Mouse (Mus musculus): ENCODE measurements at regions not wholly inside any gene's neighbourhood (a gene's known extent, or its start where the extent isn't known, plus 50 kb on each side); places are given as distances from the start of the nearest gene placed in this dataset.
"Not testable (repeated sequence)": the region's sequence is repeated elsewhere in the genome, so short reads cannot be mapped to it uniquely, and the experiment has no call there.

DNA sequence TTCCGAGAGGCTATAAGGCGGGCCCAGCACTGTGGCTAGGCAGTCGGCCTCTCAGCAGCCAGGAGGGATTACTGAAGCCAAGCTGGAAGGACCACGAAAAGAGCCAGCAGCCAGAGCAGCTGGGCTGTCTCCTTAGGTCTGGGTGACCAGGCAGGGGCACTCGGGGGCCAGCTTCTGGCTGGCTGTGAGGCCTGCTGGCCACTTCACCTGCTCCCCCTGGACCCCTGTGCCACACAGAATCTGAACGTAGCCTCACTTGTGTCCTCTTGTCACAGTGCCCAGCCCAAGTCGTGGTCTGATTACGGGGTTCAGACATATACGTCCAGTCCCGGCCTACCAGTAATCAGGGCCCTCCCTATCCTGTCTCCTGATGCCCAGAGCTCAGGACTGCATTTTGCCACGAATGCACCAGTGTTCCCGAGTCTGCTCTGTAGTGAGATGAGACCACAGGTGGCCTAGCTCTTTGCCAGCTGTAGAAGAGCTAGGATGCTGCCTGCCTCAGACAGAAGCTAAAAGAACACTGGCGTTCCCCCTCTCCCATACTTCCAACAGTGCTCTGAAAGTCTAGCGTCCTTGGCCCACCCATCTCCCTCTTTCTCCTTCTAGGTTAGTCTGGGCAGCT, 89.4 kb upstream of the Lemd2 start:
- no peak for ATAC-seq (replicated peaks; ENCODE audit: insufficient number of reproducible peaks, low FRiP score, low TSS enrichment, poor library complexity, severe bottlenecking)

DNA sequence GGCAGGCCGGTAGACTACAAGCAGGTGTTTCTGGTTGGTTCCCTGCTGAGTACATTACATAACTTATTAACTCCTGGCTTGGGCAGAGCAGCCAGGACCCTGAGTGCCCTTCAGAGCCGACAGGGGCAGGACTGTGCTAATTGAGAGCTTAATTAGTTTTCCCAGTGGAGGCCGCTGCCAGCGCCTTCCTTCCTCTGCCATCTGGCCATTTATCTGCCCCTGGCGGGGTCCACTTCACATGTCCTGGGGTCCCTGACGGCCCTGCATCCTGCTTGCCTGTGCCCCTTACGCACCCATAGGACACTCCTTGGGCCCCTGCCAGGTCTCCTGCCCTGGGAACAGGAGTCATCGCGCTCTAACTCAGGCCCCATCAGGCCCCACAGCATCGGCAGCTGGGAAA, 87.4 kb upstream of the Lemd2 start:
- no peak for ATAC-seq (replicated peaks; ENCODE audit: insufficient number of reproducible peaks, low FRiP score, low TSS enrichment, poor library complexity, severe bottlenecking)

DNA sequence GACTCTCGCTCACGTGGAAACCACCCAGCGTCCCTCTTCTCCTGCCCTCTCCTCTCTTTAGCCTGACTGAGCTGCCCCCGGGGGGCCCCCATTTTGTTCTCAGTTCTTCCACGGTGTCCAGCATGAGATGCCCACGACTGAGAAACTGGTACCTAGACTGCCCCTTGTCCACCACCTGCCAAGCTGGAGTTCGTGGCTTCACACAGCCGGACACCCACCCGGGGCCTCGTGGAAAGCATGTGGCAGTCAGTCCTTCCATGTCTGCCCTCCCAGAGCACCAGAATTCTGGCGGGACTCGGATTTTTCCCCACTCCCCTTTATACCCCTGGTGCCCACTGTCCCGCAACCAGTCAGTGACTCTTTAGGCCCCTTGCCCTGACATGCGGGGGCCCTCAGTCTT, 86.9 kb upstream of the Lemd2 start:
- no peak for ATAC-seq (replicated peaks; ENCODE audit: insufficient number of reproducible peaks, low FRiP score, low TSS enrichment, poor library complexity, severe bottlenecking)

DNA sequence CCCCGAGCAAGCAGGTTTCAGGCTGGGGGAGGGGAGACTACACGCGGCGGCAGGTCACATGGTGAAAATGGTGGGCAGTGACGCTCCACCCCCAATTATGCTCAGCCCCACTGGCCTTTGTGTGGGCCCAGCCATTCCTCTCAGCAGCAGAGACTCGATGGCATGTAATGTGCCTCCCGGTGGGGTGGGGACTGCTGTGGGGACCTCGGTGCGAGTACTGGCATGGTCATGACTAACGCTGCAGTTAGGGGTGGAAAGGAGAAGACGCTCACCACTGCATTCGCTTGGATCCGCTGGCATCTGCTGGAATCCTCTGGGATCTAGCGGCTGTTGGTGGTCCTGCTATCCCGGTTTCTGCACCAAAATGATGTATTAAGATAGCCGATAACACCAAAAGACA, 86.0 kb upstream of the Lemd2 start:
- ATAC-seq (replicated peaks; ENCODE audit: insufficient number of reproducible peaks, low FRiP score, low TSS enrichment, poor library complexity, severe bottlenecking) = no peak

DNA sequence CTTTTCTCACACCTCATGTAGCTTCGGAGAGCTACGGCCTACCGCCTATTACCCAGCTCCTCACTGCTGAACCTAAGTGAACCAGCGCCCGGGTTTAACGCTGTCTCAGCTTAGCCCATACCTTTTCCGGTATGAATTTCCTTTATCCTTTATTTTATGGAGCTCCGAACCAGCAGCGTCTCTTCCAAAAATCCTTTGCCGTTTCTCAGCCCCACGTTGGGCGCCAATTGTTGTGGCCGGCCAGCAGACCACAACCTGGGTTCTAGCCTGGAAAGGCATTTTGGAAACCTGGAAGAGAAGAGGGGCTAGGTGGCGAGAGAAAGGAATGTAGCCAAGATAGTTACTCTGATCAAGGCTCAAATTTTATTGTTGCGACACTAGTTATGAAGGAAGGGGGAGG, 85.5 kb upstream of the Lemd2 start:
- not testable (repeated sequence) for ATAC-seq (replicated peaks; ENCODE audit: insufficient number of reproducible peaks, low FRiP score, low TSS enrichment, poor library complexity, severe bottlenecking)

DNA sequence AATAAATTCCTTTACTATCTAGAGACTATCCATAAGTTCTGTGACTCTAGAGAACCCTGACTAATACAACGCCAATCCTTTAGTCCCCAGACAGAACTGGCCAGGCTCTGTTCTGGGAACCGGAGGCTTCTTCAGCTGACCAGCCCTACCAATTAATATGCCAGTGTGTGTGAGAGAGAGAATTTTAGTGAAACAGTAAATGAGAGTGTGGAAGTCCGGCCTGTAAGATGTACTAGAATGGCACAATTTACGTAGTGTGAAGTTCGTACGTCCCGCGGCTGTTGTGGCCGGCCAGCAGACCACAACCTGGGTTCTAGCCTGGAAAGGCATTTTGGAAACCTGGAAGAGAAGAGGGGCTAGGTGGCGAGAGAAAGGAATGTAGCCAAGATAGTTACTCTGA, 83.7 kb upstream of the Lemd2 start:
- ATAC-seq (replicated peaks; ENCODE audit: insufficient number of reproducible peaks, low FRiP score, low TSS enrichment, poor library complexity, severe bottlenecking) = not testable (repeated sequence)

DNA sequence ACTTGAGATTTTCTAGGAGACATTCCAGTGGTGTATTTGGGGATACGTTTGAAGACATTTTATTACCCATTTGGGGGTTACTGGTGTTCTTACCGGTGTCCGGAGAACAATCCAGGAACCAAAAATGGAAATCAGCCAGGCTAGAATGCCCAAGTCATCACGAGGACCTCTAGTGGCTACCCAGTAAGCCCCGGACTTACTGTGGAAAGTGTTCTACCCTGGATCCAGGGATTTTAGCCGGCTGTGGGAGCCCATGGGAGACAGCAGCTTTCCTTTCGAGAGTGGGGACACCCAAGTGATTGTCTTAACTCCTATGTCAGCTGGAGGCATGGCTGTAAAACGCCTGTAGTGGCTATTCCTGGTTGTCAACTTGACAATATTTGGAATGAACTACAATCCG, 77.0 kb upstream of the Lemd2 start:
- ATAC-seq (replicated peaks; ENCODE audit: insufficient number of reproducible peaks, low FRiP score, low TSS enrichment, poor library complexity, severe bottlenecking) = no peak

DNA sequence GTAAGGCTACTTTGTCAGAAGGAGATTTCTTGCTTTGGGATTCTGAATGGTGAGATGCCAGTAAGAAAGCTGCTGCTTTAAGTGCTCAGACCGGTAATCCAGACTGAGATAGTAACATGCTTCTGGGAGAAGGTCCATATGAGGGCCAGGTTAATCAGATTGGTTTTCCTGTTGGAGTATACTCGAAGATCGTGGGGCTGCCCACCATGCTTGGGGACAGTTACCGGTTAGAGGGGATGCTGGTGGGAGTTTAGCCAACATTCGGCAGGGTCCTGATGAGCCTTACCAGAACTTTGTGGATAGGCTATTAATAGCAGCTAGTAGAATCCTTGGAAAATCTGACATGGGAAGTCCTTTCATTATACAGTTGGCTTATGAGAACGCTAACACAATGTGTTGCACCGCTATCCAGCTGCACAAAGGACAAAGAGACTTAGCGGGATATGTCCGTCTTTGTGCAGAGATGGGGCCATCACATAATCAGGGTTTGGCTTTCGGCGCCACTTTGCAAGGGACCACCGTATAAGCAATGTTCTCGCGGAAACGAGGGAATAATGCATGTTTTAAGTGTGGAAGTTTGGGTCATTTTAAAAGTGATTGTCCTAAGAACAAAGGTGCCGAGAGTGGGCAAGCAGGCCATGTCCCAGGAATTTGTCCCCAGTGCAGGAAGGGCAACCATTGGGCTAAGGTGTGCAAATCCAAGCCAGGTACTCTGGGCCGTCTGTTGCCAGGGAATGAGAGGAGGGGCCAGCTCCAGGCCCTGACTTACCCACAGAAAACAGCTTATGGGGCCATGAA, 75.4 kb upstream of the Lemd2 start:
- not testable (repeated sequence) for ATAC-seq (replicated peaks; ENCODE audit: insufficient number of reproducible peaks, low FRiP score, low TSS enrichment, poor library complexity, severe bottlenecking)

DNA sequence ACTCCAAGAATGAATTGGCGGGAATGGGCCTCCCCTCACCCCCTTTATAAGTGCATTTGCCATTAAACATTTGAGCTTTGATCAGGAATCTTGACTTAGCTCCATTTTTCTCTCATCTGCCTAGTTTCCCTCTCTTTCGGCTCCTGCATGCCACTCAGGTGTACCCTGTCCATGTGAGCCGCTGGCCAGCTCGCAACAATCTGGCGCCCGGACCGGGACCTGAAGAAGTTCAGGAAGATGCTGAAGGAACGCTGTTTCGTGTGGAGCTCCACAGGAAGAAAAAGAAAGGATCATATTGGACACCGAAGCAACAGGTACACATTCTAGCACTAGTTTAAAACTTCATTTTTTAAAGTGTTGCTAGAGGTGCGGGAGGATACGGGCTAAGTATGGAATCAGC, 73.5 kb upstream of the Lemd2 start:
- ATAC-seq (replicated peaks; ENCODE audit: insufficient number of reproducible peaks, low FRiP score, low TSS enrichment, poor library complexity, severe bottlenecking) = not testable (repeated sequence)

DNA sequence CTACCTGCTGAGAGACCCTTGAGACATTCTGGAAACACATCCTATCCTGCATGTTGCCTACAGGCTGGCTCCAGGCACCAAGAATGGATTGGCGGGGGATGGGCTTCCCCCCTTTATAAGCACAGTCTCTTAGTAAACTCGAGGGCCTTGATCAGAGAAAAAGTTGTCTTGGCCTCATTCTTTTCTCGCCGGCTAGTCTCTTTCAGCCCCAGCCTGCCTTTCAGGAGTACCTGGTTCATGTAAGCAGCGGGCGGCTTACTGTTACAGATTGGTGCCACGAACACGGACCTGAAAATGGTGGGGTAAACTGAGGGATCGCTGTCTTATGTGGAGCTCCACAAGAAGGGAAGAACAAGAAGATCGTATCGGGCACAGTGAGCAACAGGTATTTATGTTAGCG, 67.5 kb upstream of the Lemd2 start:
- ATAC-seq (replicated peaks; ENCODE audit: insufficient number of reproducible peaks, low FRiP score, low TSS enrichment, poor library complexity, severe bottlenecking) = not testable (repeated sequence)

DNA sequence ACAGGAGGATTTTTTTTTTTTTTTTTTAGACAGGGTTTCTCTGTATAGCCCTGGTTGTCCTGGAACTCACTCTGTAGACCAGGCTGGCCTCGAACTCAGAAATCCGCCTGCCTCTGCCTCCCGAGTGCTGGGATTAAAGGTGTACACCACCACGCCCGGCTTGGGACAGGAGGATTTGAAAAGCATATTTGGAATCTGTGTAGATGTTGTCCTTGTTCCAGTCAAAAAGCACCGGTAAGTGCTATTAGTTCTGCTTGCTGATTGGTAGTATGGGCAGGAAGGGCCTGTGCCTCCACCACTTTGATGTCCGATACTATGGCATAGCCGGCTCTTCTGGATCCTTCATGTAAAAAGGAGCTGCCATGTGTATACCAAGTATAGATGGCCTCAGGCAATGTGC, 66.5 kb upstream of the Lemd2 start:
- ATAC-seq (replicated peaks; ENCODE audit: insufficient number of reproducible peaks, low FRiP score, low TSS enrichment, poor library complexity, severe bottlenecking) = not testable (repeated sequence)

DNA sequence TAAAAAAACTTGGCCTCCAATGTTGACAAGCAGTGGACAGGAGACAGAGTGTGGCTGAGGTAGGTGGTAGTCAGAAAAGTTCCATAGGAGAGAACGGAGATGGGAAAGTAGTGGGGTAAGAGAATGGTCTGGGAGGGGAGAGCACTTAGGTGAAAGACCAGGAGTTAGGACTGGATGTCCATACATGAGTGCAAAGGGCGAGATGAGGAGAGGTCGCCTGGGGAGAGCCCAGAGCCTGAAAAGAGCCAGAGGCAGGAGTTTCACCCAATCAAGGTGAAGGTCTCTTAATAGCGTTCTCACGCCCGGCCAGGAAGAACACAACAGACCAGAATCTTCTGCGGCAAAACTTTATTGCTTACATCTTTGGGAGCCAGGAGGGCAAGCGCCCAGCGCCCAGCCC, 60.3 kb upstream of the Lemd2 start:
- not testable (repeated sequence) for ATAC-seq (replicated peaks; ENCODE audit: insufficient number of reproducible peaks, low FRiP score, low TSS enrichment, poor library complexity, severe bottlenecking)

DNA sequence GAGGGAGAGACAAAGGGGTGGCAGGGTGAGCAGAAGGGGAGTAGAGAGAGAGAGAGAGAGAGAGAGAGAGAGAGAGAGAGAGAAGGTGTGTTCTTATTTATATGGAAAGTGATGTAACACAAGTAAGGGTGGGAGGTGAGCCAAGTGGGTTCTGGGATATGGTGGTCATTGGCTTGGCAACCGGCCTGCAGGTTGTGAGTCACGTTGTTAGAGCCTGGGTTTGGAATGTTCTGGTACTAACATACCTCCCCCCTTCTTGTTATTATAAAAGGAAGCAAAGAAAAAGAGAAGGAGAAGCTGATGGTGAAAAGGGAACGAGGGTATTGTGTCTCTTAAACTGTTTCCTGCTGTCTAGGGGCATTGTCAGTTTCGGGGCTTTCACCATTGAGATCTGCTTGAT, 58.3 kb upstream of the Lemd2 start:
- no peak for ATAC-seq (replicated peaks; ENCODE audit: insufficient number of reproducible peaks, low FRiP score, low TSS enrichment, poor library complexity, severe bottlenecking)

DNA sequence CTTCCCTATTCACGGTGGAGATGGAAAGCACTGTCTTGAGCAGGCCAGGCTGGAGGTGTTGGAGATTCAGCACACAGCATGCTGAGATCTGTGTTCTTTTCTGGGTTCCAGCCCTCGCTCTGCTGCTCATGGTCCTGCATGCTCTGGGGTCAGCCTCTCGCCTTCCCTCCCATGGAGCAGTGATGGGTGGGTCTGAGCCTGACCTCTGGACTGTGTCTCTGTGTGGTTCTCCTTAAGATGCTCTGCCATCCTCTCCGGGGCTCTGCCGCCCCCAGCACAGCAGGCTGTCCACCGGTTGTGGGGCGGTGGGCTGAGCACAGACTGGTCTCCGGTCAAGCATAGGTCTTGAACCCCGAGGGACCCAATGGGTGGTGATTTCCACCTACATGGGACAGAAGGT, 57.7 kb upstream of the Lemd2 start:
- no peak for ATAC-seq (replicated peaks; ENCODE audit: insufficient number of reproducible peaks, low FRiP score, low TSS enrichment, poor library complexity, severe bottlenecking)

DNA sequence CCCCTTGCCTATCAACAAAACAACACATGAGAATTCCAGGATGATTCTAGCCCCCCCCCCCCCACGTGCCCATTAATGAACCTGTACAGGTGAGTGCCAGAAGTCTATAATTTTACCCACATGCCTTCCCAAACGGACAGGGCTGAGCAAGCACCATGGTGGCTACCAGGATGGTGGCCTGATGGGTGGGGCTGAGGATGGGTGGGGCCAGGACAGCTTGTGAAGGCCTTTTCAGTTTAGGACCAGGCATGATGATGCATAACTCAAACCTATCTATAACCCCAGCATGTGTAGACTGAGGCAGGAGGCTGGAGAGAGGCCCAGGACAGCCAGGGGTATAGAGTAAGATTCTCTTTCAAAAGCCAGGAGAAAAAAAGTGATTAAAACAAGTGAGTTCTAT, 57.0 kb upstream of the Lemd2 start:
- no peak for ATAC-seq (replicated peaks; ENCODE audit: insufficient number of reproducible peaks, low FRiP score, low TSS enrichment, poor library complexity, severe bottlenecking)

DNA sequence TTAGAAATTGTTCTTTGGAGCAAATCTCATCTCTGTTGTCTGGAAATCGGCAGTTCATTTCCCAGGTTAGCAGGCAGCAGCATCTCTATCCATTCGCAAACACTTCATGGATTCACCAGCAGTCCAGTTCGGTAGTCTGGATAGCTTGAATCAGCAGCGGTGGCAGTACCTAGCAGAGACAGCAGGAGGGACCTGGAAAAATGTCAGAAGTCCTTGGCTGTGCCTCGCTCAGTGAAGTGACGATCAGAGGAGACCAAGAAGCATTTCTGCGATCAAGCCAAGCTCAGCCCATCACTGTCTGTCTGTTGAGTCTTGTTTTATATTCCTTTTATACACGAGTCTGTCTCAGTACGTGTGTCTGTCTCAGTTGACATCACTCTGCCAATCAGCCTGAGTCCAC, 55.8 kb upstream of the Lemd2 start:
- no peak for ATAC-seq (replicated peaks; ENCODE audit: insufficient number of reproducible peaks, low FRiP score, low TSS enrichment, poor library complexity, severe bottlenecking)

DNA sequence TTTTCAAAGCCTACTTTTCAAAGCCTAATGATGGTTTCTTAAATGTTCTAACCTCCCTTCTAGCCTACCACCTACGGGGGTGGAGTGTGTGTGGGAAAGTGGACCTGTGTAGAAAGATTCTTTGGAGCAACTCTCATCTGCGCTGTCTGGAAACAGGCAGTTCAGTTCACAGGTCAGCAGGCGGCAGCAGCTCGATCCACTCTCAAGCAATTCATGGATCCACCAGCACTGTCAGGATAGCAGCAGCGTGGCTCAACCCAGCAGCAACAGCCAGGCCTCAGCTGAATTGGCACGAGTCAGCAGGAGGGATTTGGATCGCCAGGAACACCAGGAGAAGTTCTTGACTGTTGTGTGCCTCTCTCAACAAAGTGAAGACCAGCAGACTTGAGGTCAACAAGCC, 53.1 kb upstream of the Lemd2 start:
- ATAC-seq (replicated peaks; ENCODE audit: insufficient number of reproducible peaks, low FRiP score, low TSS enrichment, poor library complexity, severe bottlenecking) = no peak

DNA sequence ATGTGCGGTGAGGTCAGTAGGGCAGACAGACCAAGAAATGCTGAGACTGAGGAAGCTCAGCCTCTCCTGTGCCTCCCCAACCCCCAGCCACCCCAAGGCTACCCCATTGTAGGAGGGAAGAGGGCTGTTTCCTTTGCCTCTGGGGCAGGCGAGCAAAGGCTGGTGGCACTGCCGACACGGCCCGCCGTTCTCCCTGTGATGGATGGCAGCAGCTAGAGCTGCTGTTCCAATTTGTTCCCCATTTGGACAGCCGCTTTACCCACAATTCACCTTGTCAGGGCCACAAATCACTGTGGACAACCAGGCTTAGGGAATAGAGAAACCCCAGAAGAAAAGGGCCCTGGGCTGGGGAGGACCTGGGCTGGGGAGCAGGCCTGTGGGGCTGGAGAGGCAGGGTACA, 51.5 kb upstream of the Lemd2 start:
- no peak for ATAC-seq (replicated peaks; ENCODE audit: insufficient number of reproducible peaks, low FRiP score, low TSS enrichment, poor library complexity, severe bottlenecking)

All from monocyte, adult 5-6 weeks (primary cell).